Mouse (Mus musculus) left cerebral cortex, adult 11 months (tissue): ENCODE data around the gene Ksr2.

Experiments
- DNase-seq: peaks from one replicate; pipeline ENCODE4 v3.0.0; 2022; ENCODE audit warnings: low spot score

Ksr2 gene

GRCm38 (mm10) chr5:117781178-117781577 is 367.4 kb downstream of the Ksr2 start:
- no peak for DNase-seq

- DNase-seq = no peak
Observed at GRCm38 (mm10) chr5:117790071-117790470, 376.3 kb downstream of the Ksr2 start.

DNA sequence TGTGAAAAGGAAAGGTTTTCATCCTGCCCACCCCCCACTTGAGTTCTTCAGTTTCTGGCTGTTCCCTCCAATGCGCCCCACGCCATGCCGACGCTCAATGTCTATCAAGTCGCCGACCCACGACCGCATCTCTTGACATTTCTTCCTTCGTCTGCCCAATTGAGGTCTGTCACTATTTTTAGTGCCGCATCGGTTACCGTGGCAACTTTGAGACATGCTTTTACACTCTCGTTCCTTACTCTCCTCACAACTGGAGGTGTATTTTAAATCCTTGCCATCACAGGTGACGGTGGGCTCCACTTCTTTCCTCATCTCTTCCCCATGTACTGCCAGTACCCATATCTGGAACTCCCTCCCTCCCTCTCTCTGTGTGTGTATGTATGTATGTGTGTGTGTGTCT is 378.1 kb downstream of the Ksr2 start:
- no peak for DNase-seq

- no peak for DNase-seq
Observed at GRCm38 (mm10) chr5:117800849-117801248, 387.0 kb downstream of the Ksr2 start.

- no peak for DNase-seq
Observed at GRCm38 (mm10) chr5:117802071-117802521, 388.3 kb downstream of the Ksr2 start.

DNA sequence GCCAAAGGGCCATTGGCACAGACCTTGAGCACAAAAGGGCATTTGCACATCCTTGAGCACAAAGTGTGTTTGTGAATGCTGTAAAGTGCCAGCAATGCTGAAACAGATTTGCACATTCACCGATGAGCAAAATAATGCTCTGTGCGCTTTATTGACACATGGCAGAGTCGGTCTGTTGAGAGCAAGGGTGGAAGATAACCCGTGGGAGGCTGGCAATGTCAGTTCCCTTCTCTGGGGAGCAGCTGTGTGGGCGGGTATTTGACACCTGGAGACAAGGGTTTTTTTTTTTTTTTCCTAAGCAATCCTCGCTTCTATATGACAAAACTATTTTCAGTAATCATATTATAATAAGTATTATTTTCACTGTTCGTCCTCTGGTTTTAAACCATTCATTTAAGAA is 389.8 kb downstream of the Ksr2 start:
- DNase-seq = peak; percentile 21

- no peak for DNase-seq
Observed at GRCm38 (mm10) chr5:117810930-117811329, 397.1 kb downstream of the Ksr2 start.

- DNase-seq = no peak
Observed at GRCm38 (mm10) chr5:117818800-117819199, 405.0 kb downstream of the Ksr2 start.

GRCm38 (mm10) chr5:117820445-117820844 is 406.6 kb downstream of the Ksr2 start:
- DNase-seq = no peak

DNA sequence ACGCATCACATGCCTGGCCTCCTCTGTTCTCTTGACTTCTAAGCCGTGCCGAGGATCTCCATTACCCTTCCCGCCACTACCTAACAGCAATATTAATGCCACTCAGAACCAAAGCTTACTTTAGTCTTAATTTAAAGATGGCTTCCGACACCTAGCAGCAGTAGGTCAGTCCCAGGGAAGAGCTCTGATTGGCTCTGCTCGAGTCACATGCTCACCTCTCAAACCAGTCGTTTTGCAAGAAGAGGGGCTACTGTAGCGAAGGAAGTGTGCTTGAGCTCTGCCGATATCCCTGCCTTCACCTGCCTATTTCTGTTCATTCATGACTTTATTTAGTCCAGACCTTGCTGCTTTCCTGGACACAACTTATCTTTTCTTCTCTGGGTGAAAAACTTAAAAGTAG is 410.0 kb downstream of the Ksr2 start:
- no peak for DNase-seq

DNA sequence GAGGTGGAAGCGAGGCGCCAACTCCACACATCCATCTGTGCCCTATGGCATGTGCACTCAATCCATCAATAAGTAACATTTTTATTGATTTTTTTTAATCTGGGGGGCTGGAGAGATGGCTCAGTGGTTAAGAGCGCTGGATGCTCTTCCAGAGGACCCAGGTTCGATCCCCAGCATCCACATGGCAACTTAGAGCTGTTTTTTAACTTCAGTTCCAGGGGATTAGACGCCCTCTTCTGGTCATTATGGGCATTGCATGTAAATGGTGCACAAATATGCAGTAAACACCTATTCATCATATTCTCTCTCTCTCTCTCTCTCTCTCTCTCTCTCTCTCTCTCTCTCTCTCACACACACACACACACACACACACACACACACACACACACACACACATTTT is 410.7 kb downstream of the Ksr2 start:
- DNase-seq = no peak
